Mouse (Mus musculus): ENCODE data around the gene Fam102a. TPM values are rescaled to one million over a fixed set of nuclear protein-coding genes. Genes with fewer than 3 reads are reported as not detected.

Fam102a gene
- total RNA-seq, 2 experiments from 2014 or later: 1.2 to 6.5 TPM

DNA sequence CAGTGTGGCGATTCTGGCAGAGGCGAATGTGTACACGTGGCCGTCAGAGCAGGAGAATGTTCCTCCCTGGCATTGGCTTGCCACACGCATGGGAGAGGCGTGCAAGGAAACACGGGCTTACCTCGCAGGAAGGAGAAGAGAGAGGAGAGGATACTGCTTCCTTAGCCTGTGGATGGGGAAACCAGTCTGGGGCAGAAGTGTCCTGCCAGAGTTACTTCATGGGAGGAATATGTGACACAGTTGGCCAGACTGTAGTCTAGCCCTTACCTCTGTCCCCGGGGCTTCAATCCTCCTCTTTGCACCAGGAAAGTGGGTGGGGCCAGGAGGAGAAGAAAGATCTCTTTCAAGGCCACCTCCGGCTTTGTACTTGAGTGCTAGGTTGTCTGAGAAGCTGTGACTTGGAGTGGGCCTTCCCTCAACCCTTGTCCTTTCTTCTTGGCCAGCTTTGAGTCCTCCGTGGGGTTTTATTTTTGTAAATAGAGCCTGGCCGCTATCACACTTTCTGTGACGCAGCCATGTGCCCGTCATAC is 4.4 kb downstream of the Fam102a start:
- ATAC-seq (replicated peaks; ENCODE audit: low FRiP score, poor library complexity, severe bottlenecking): no peak

DNA sequence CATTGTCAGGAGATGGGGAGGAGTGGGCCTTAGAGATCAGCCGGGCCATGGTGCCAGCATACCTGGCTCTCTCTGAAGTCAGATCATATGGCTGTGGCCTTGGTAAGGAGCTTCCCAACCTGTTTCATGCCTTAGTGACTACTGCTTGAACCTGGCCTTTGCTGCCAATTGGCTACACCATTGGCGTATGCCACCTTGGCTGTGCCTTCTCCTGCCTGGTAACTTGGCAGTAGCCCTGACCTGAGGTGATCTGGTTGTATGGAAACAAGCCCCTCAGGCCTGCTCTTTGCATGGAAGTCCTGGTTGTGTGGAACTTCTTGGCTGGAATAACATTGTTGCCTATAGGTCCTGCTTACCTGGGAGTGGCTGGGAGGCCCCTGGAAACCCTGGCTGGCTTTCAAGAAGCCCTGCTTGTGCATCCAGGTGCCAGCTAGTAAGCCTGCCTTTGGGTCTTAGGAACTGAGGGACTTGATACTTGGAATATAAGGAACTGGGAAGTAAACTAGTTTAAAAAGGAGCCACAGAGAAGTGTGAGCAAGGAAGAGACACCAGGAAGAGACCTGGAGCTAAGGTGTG is 6.3 kb downstream of the Fam102a start:
- ATAC-seq (replicated peaks; ENCODE audit: low FRiP score, poor library complexity, severe bottlenecking): no peak

DNA sequence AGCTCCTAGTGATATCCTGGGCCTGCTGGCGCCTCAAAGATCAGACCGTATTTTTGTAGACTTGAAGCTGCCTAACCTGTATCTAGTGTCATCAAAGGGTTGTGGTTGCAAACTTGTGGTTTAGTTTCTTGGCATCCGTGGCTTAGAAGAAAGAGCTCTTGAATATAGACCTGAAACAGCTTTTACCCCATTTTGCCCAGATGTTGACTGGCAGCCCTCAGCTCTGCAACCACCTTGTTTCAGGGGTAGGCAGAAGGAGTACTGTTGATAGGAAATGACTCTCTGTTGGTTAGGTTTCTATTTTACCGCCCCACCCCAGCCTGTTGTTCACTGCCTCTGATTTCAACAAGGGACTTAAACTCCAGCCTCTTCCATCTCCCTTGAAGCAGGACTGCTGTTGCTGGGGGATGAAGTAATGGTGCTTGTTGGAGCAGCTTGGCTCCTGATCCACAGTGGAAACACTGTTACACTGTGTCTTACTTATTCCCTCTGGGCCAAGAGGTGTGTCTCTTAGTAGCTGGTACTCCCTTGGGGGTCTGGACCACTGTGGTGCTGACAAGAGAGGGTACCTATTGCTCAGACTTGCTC is 6.9 kb downstream of the Fam102a start:
- no peak for ATAC-seq (replicated peaks; ENCODE audit: low FRiP score, poor library complexity, severe bottlenecking)

DNA sequence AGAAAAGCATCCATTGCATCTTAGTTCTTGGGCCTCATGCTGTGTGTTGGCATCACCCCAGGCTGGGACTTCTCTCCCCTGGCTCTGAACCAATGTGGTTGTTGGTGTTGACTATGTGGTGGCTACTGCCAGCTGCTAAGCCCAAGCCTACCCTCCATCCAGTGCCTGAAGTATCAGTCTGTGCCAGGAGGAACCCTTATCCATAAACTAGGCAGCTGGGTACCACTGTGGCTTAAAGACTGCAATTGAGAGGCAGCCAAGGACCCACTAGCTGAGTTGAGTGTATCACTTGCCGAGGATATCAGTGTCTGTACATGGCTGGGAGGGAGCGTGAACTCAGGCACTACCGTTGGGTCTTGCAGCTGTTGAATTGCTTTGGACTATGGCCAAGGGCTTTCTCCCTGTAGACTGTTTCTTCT is 7.9 kb downstream of the Fam102a start:
- no peak for ATAC-seq (replicated peaks; ENCODE audit: low FRiP score, poor library complexity, severe bottlenecking)

DNA sequence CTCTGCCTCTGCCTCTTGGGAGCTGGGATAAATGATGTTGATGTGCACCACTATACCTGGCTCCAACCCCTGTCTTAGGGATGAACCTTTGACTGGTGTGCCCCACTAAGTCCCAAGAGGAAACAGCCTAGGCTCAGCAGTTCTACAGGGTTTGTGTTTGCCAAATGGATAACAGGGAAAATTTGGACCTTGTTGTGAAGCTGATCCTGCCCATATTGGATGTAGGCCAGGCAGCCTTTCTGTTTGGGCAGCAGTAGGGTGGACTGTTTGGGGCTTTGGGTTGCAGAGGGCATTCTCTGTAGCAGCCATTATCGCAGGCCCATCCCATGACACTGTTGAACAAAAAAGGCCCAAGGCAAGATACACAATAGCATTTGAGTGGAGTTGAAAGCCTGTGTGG is 11.8 kb downstream of the Fam102a start:
- no peak for ATAC-seq (replicated peaks; ENCODE audit: low FRiP score, poor library complexity, severe bottlenecking)

DNA sequence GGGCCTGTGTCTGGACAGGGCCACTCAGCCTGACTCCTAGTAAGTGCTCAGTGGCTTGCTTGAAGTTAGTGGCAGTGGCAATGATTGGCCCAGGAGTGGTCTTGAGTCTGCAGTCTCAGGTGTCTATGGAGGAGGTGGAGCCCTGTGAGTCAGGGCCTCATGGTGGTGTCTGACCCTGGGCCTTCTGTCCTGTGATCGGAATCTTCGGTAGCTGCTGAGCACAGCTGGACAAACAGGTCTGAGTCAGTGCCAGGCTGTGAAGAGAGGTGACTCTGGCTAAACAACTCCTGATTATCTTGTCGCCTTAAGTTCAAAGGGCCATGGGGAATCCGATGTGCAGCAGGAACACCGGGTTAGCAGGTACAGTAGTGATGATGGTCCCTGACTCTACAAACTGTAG is 12.2 kb downstream of the Fam102a start:
- ATAC-seq (replicated peaks; ENCODE audit: low FRiP score, poor library complexity, severe bottlenecking): no peak

DNA sequence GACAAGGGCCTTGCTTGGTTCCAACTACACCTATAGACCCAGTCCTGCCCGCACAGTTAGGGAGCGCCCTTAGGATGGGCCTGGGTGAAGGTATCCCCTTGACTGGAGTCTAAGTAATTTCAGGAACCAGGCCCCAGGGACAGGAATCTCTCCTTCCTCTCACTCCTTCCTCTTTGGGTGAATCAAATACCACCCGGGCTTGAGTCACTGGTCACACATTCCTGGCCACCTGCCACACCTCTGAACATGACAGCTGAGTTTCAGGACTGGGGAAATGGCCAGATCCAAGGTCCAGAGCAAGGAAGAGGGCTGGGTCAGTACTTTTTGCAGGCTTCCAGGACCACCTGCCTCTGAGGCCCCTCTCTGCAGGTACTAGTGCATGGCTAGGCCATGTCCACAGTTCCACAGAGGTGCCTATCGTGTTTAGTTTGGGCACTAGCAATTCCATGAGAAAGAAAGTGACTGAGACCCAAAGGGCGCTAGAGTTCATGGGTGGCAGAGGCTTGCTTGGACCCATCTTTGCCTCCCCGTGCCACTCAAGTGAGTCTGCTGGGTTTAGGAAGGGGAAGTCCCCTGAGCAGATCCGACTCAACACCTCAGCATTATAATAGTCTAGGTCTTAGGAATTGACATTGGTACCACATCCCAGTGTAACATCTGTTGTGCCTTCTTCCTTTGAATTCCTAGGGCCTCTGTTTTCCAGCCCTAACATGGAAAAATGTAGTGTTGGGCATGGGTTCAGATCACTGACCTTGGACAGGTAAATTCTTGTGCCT is 13.0 kb downstream of the Fam102a start:
- ATAC-seq (replicated peaks; ENCODE audit: low FRiP score, poor library complexity, severe bottlenecking): no peak

DNA sequence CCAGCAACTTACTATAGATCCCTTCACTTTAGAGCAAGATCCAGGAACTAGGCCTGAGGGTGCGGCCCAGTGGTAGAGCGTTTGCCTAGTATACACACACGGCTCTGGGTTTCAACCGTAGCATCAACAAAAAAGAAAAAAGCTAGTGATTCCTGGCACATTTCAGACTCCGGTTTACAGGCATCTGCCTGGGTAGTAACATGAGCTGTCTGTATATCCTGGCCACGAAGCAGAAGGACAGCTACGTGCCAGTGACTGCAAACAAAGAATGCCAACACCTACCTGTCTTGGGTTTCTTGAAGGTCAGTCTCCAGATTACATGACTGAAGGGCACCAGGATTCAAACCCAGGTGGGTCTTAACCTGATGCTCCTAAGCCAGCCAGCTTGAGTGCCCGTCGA is 14.0 kb downstream of the Fam102a start:
- ATAC-seq (replicated peaks; ENCODE audit: low FRiP score, poor library complexity, severe bottlenecking): no peak

DNA sequence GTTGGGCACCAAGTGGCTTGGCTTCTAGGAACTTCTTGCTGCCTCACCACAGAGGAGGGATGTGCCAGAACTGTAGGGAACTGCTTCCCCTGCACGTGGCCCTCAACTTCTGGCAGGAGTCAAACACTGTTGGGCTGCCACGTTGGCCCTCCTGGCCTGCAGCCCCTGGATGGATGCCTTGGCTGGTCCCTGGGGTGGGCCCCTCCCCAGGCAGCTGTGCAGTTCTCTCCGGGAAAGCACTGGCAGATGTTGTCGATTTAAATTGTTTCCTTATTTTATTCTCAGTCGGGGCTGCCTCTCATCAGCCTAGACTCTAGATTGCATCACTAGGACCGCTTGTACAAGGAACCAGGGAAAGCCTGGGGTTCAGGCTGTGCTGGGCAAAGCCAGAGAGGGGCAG is 14.6 kb downstream of the Fam102a start:
- no peak for ATAC-seq (replicated peaks; ENCODE audit: low FRiP score, poor library complexity, severe bottlenecking)

DNA sequence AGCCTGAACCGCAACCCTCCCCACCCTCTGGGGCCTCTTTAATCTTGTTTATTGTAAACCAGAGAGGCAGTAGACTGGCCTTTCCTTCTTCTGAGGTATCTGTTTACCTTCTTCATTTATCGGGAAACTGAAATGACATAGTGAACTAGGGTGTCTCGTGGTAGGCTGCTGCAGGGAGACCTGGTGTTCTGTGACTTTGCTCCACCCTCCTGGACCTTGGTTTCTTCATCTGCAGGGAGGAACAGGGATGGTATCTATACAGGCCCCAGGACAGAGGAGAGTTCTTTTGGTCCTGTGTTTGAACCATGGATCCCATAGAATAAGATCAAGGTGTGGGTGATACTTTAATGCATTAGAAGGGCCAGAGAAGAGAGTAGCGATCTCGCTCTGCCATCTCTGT is 16.1 kb downstream of the Fam102a start:
- ATAC-seq (replicated peaks; ENCODE audit: low FRiP score, poor library complexity, severe bottlenecking): no peak

DNA sequence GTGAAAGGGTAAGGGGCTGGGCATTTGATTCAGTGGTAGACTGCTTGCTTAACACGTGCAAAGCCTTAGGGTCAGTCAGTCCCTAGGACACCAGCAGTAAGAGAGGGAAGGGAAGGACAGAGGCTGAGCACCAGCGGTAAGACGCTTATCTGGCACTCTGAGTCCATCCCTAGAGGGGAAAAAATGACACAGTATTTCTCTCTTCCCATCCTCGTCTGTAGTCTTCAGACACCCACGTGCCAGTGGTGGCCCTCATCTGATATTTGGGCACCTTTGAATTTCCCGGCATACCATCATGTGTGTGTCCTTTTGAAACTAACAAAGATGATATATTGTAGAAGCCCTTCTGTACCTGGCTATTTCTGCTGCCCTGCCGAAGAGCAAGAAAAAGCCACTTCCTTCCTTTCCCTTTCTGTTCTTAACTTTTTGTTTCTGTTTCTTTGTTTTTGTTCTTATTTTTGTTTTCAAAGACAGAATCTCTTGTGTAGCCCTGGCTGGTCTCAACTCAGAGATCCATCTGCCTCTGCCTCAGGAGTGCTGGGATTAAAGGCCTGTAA is 18.5 kb downstream of the Fam102a start:
- no peak for ATAC-seq (replicated peaks; ENCODE audit: low FRiP score, poor library complexity, severe bottlenecking)

DNA sequence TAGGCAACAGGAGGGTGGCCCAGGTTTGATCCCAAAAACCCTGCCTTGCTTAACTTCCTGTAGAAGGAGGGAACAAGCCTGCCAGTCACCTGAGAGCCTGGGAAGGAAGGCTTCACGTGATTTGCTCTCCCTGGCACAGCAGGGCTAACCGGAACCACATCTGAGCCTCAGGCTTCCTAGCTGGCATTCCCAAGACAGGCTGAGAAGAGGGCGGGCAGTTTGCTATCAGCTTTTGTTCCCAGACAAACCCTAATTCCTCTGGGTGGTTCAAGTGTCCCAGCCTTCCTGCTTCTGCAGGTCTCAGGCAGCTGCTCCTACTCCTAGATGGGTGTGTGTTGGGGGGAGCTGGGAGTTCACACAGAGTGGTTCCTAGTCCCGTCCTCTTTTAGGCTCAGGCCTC is 20.4 kb downstream of the Fam102a start:
- ATAC-seq (replicated peaks; ENCODE audit: low FRiP score, poor library complexity, severe bottlenecking): no peak

DNA sequence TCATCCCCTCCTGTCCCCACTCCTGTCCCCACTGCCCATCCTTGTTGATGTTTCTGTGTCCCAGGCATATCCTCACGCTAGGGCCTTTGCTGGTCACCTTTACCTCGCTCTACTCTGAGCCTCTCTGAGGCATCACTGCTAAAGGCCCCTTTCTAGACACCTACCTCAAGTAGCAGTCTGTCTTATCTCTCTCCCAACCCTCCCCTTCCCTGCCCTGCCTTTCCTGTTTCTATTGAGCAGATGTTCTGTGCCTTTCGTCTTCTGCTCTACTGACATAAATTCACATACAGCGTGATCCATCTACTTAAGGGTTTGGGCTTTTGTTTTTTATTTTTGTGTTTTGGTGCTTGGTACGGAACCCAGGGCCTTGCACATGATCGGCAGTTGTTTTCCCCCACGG is 20.9 kb downstream of the Fam102a start:
- ATAC-seq (replicated peaks; ENCODE audit: low FRiP score, poor library complexity, severe bottlenecking): no peak

DNA sequence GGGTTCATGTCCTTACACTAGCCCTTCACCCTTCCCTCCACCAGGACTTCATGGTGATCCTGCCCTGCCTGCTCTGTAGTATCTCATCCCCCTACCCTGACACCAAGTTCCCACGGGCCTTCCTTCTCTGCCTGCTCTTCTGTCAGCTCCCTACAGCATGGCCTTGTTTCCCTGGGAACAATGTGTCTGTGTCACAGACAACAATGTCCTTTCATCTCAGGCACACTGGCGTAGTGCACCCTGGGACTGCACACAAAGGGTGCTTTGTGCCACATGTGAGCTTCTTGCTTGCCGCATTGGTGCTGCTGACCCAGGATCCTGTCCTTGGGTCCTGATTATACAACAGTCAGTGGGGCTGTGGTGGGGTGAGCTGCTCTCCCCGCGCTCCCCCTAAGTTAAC is 24.4 kb downstream of the Fam102a start:
- ATAC-seq (replicated peaks; ENCODE audit: low FRiP score, poor library complexity, severe bottlenecking): 0 out of 2 replicates have a peak, but pooled peaks have one; percentile 7

DNA sequence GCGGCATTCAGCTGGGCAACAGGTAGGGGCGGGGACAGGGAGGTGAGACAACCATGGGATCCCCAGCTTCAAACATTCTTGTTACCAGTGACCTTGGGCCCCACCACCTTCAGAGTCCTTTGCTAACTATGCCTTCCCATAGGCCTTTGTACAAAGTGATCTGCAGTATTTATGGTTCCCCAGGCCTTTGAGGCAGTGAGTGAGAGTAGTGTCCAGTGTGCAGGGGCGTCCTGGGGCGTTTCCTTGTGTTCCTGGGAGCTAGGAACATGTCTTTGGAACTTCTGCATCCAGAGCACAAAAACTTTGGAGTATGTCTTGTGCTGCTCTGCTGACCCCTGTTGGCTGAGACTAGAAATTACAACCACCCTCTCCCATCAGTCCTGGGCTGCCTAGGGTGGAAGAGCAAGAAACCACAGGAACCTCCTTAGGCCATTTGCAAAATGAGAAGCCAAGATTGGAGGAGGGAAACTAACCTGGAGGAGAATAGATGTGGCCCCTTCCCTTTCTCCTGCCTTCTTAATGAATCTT is 31.5 kb downstream of the Fam102a start:
- ATAC-seq (replicated peaks; ENCODE audit: low FRiP score, poor library complexity, severe bottlenecking): 0 out of 2 replicates have a peak, but pooled peaks have one; percentile 39

DNA sequence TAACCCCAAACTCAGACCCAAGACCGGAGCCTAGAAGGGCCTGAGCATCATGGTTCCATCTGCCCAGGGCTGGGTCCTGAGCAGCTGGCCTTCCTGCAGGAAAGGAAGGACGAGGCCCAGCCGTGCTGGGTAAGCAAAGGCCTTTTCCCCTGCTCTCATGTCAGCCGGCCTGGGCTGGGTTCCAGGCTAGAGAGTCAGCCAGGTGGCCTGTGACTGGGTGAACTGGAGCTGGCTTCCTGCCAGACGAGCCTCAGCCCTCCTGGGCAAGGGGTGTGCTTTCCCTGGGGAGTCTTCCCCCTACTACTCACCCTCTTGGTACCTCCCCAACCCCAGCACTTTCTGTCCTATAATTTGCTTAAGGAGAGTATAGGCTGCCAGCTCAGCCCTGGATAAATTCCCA is 33.0 kb downstream of the Fam102a start:
- no peak for ATAC-seq (replicated peaks; ENCODE audit: low FRiP score, poor library complexity, severe bottlenecking)

DNA sequence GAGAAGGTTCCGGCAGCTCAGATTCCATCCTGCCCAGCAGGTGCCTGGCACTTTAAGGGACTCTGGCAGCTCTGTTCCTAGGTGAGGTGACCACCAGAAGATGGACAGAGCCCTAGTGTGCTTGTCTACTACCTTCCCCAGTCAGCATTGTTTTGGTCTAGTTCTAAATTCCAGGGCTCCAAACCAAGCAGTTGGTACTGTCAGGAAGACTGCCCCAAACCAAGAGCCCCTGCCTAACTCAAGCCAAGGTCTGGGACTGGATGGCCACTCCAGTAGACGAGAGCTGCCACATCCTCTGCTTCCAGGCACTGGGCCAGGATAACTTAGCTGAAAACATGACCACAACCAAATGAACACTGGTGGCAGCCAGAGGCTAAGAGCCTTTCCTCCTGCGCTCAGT is 33.8 kb downstream of the Fam102a start:
- ATAC-seq (replicated peaks; ENCODE audit: low FRiP score, poor library complexity, severe bottlenecking): no peak

DNA sequence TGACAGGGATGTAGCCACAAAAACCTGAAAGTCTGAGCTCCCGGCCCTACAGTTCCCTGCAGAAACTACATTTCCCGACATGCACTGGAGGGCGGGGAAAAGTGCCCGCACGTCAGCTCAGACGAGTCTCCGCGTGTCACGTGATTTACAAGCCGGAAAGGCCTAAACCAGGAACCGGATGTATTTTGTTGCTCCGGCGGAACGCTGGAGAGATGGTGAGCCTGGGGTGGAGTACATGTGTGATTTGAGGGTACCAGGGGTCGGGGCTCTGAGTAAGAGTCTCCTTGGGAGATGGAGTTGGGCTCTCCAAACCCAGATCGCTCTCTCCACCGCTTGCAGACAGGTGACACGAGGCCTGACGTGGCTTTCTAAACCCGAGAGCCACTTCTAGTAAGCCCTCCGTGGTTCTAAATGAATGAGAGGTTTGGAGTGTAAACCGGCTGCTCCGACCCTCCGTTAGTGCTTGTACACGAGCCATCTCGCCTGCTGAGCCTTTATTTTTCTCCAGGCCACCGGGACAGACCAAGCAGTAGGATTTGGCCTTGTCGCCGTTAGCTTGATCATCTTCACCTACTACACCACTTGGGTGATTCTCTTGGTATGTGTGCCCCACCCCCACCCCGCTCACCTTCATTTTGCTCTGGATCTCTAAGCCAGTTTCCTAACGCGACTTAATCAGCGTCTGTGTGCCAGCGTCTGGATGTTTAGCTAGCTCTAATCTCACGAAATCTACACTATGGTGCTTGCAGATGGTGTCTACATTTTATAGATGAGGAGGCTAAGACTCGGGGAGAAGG is 35.8 kb downstream of the Fam102a start, which contains the start of gene Dpm2:
TSS of gene Dpm2 (plus strand) at position 161 of the 797 bp plus-strand sequence.
- peak; percentile 82 for ATAC-seq (replicated peaks; ENCODE audit: low FRiP score, poor library complexity, severe bottlenecking)

DNA sequence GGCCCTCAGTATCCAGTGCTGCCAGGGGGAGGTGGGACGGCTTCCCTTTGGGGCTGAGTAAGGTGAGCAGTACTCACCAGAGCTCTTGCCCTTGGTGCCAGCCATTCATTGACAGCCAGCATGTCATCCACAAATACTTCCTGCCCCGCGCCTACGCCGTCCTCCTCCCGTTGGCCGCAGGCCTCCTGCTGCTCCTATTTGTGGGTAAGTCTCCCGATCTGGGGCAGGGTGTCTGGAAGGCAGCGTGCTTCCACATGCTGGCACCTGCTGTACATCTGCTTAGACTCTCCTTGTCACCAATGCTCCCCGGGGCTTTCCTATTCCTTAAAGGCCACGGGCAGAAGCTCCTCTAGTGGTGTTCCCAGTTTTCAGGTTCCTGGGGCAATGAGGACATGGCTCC is 37.1 kb downstream of the Fam102a start:
- ATAC-seq (replicated peaks; ENCODE audit: low FRiP score, poor library complexity, severe bottlenecking): no peak

DNA sequence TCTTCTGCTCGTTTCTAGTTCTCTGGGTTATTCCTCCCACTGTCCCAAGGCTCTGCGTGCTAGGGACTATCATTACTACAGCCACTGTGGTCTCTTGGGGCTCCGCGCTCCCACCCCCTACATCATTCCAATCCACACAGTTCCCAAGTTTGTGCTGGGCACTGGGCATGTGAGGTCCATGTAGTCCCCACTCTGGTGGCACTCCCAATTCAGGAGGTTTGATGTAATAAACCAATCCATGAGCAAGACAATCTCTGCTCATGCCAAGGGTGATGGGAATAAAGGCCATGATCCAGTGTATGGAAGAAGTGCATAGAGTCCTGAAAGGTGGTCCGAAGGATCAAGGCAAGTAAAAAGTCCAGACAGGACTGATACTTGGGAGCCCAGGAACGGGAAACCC is 39.4 kb downstream of the Fam102a start, which contains the start of gene Pip5kl1:
TSS of gene Pip5kl1 (plus strand) at position 301 of the 400 bp plus-strand sequence.
- no peak for ATAC-seq (replicated peaks; ENCODE audit: low FRiP score, poor library complexity, severe bottlenecking)

Data from erythroblast, adult 5-6 weeks (primary cell).